Mouse (Mus musculus) liver, adult 2 months (tissue): Measurements from ENCODE around the gene Syce2. TPM values are rescaled to one million over a fixed set of nuclear protein-coding genes. Genes with fewer than 3 reads are reported as not detected.

ENCODE experiments used
- DNase-seq: peaks from one replicate; pipeline ENCODE4 v3.0.0-alpha.2; 2011; ENCODE audit warnings: low read depth, low spot score; ENCODE audit errors: extremely low read depth
- H3K27ac ChIP-seq: fragments of 200-500 bp; replicated peaks from 2 replicates; pipeline ENCODE4 v1.5.1; 2012; ENCODE audit warnings: low read depth, mild to moderate bottlenecking, control low read depth, inconsistent platforms, low read length; ENCODE audit not compliant: insufficient read depth
- H3K27me3 ChIP-seq: fragments of 200-500 bp; 2 replicates; pipeline ENCODE4 v1.6.1; 2012; ENCODE audit warnings: mild to moderate bottlenecking, moderate library complexity, low read length, inconsistent platforms; ENCODE audit not compliant: control insufficient read depth, insufficient read depth
- H3K36me3 ChIP-seq: fragments of 200-500 bp; 2 replicates; pipeline ENCODE4 v1.6.1; 2012; ENCODE audit warnings: low read length, inconsistent platforms; ENCODE audit not compliant: control insufficient read depth, insufficient read depth
- H3K4me1 ChIP-seq: fragments of 200-500 bp; 2 replicates; pipeline ENCODE4 v1.6.1; 2011; ENCODE audit warnings: low read length; ENCODE audit not compliant: control insufficient read depth, insufficient read depth
- H3K4me3 ChIP-seq: fragments of 200-500 bp; 2 replicates; pipeline ENCODE4 v1.5.1; 2011; ENCODE audit warnings: low read depth, mild to moderate bottlenecking, control low read depth, low read length, moderate library complexity; ENCODE audit not compliant: insufficient read depth
- H3K79me2 ChIP-seq: fragments of 200-500 bp; 2 replicates; pipeline ENCODE4 v1.6.1; 2012; ENCODE audit warnings: inconsistent platforms, mild to moderate bottlenecking, low read length, moderate library complexity; ENCODE audit not compliant: control insufficient read depth, insufficient read depth
- H3K9ac ChIP-seq: fragments of 200-500 bp; 2 replicates; pipeline ENCODE4 v1.6.1; 2012; ENCODE audit warnings: low read depth, mild to moderate bottlenecking, control low read depth, inconsistent platforms, low read length
- CTCF ChIP-seq: fragments of 200-500 bp; IDR thresholded peaks from 2 replicates; pipeline ENCODE4 v1.5.1; 2011; ENCODE audit warnings: low read depth, low read length, control low read depth
- POLR2A ChIP-seq: fragments of 200-500 bp; IDR thresholded peaks from 2 replicates; pipeline ENCODE4 v1.6.1; 2011; ENCODE audit warnings: low read length, control low read depth; ENCODE audit not compliant: insufficient read depth; ENCODE audit errors: extremely low read depth
- WGBS: fragments of 180-500 bp; shearing (Covaris S2); methylation state at CpG from one replicate; pipeline ENCODE4 v1.1.7; 2018; 5-methylcytosine and 5-hydroxymethylcytosine counted together
- polyA plus RNA-seq: library from polyadenylated mRNA; depleted of rRNA; stranded (reverse); fragments of >200 nt; gene quantifications from 2 replicates; pipeline ENCODE4 v1.2.3, GENCODE M21; 2012
- total RNA-seq: library from RNA; depleted of rRNA; stranded (reverse); fragments of >200 nt; gene quantifications from 2 replicates; pipeline ENCODE4 v1.2.3, GENCODE M21; 2014

Syce2 gene
- total and polyA plus RNA-seq, 2 experiments, result 0.92 to 1.1 TPM

GRCm38 (mm10) chr8:84840248-84840999, 31.5 kb upstream of the Syce2 start, which contains the start of gene Rad23a:
TSS of gene Rad23a (minus strand) at chr8:84840665.
- peak; percentile 92 for DNase-seq
- Histone ChIP-seq H3K27ac (peak within 1 kb of the TSS; percentile 70), H3K9ac (peak within 1 kb of the TSS; percentile 93), H3K27me3 (no peaks in the 10 kb centered on the region), H3K36me3 (peaks cover 52% of the 10 kb centered on the region), H3K4me3 (peak within 1 kb of the TSS; percentile 98), H3K4me1 (peaks cover 14% of the 10 kb centered on the region), H3K79me2 (no peaks in the 10 kb centered on the region)
- WGBS, result under 1% methylated on average over 55 of the region's 55 CpGs
- TF ChIP-seq POLR2A (0 out of 2 replicates have a peak, but pooled peaks have one; percentile 67), CTCF (no peak)

- Histone ChIP-seq H3K36me3 (peaks cover 43% of the 10 kb centered on the region), H3K4me1 (peaks cover 14% of the 10 kb centered on the region), H3K27ac (no peak overlapping the region), H3K9ac (no peak overlapping the region), H3K4me3 (no peak overlapping the region), H3K27me3 (no peaks in the 10 kb centered on the region), H3K79me2 (peaks cover 9% of the 10 kb centered on the region; the same call in 1 of the 2 replicates)
- WGBS, result 20% methylated on average over 1 of the region's 1 CpGs
- TF ChIP-seq POLR2A, result no peak
- TF ChIP-seq CTCF, result no peak
- peak; percentile 43 for DNase-seq
Measured at GRCm38 (mm10) chr8:84841514-84841913, 30.4 kb upstream of the Syce2 start.

GRCm38 (mm10) chr8:84844397-84845070, 27.4 kb upstream of the Syce2 start:
- 41% methylated on average over 9 of the region's 9 CpGs for WGBS
- peak overlapping the region; percentile 9 for H3K9ac ChIP-seq
- peaks cover 10% of the 10 kb centered on the region; the same call in 1 of the 2 replicates for H3K79me2 ChIP-seq
- H3K4me1 ChIP-seq, result peaks cover 21% of the 10 kb centered on the region
- TF ChIP-seq POLR2A, result no peak
- TF ChIP-seq CTCF, result no peak
- peak; percentile 48 for DNase-seq
- peak overlapping the region; percentile 3; the same call in 1 of the 2 replicates for H3K4me3 ChIP-seq
- H3K36me3 ChIP-seq, result peaks cover 36% of the 10 kb centered on the region
- H3K27me3 ChIP-seq, result no peaks in the 10 kb centered on the region
- H3K27ac ChIP-seq, result no peak overlapping the region

GRCm38 (mm10) chr8:84845355-84846093, 26.4 kb upstream of the Syce2 start:
- peaks cover 10% of the 10 kb centered on the region; the same call in 1 of the 2 replicates for H3K79me2 ChIP-seq
- peak; percentile 46 for TF ChIP-seq CTCF
- no peak for TF ChIP-seq POLR2A
- peak overlapping the region; percentile 96 for H3K9ac ChIP-seq
- H3K27me3 ChIP-seq, result no peaks in the 10 kb centered on the region
- peak overlapping the region; percentile 91 for H3K4me3 ChIP-seq
- H3K27ac ChIP-seq, result peak overlapping the region; percentile 85
- DNase-seq, result peak; percentile 66
- peaks cover 36% of the 10 kb centered on the region for H3K36me3 ChIP-seq
- H3K4me1 ChIP-seq, result peaks cover 21% of the 10 kb centered on the region
- 5% methylated on average over 12 of the region's 12 CpGs for WGBS

GRCm38 (mm10) chr8:84846094-84846721, 25.7 kb upstream of the Syce2 start:
- peak overlapping the region; percentile 96 for H3K9ac ChIP-seq
- DNase-seq, result peak; percentile 37
- peak overlapping the region; percentile 91 for H3K4me3 ChIP-seq
- under 1% methylated on average over 30 of the region's 30 CpGs for WGBS
- H3K27me3 ChIP-seq, result no peaks in the 10 kb centered on the region
- H3K36me3 ChIP-seq, result peaks cover 36% of the 10 kb centered on the region
- H3K27ac ChIP-seq, result peak overlapping the region; percentile 85
- peaks cover 21% of the 10 kb centered on the region for H3K4me1 ChIP-seq
- no peak for TF ChIP-seq POLR2A
- TF ChIP-seq CTCF, result no peak
- peaks cover 10% of the 10 kb centered on the region; the same call in 1 of the 2 replicates for H3K79me2 ChIP-seq
